Mouse (Mus musculus) cerebellum, adult 11 months (tissue): ENCODE measurements around the gene Gm6309.
"Not testable (repeated sequence)": the region's sequence is repeated elsewhere in the genome, so short reads cannot be mapped to it uniquely, and the experiment has no call there.

Source experiments
- DNase-seq: peaks from one replicate; pipeline ENCODE4 v3.0.0; 2022

Gm6309 gene

DNA sequence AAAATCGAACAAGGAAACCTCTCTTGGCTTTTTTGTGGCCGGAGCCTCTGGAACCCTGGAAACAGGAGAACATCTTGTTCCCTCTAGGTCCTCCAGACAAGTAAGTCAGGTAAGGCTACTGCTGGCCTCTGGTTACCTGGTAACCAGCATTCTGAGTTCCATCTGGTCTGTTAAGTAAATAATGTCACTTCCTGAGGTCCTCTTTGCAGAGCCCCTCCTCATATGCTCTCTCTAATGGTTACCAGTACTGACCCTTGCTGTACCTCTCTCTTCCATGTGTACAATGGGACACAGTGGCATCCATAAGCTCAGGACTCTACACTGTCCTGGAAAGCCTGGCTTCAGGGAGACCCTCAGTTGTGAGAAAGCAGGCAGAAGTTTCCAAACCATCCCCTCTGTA, at the start of gene Gm6309:
Gene Gm6309, minus strand, starts transcription at position 101 of the 400 bp plus-strand sequence.
- DNase-seq, result not testable (repeated sequence)

DNA sequence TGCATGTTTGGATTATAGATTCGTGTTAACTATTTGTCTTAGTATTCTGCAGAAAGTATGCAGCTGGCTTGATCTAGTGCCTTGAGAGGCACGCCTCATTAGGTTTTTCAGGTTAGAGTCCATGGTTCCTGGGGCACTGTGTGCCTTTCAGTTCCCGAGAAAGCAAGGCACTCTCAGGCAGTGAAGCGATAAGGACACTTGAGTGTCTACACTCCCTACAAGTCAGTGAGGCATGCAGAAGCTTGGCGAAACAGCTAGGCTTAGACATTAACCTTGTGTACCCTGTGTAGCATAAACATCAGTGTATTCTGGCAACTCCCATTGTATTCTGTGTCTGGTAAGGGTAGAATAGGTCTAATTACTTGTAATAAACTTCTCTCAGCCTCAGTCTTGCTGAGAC, 35.0 kb upstream of the Gm6309 start:
- no peak for DNase-seq

- no peak for DNase-seq
These were observed 33.4 kb upstream of the Gm6309 start for GRCm38 (mm10) chr5:146203921-146204320.

- no peak for DNase-seq
These were observed 30.1 kb upstream of the Gm6309 start for GRCm38 (mm10) chr5:146200580-146200979.

DNA sequence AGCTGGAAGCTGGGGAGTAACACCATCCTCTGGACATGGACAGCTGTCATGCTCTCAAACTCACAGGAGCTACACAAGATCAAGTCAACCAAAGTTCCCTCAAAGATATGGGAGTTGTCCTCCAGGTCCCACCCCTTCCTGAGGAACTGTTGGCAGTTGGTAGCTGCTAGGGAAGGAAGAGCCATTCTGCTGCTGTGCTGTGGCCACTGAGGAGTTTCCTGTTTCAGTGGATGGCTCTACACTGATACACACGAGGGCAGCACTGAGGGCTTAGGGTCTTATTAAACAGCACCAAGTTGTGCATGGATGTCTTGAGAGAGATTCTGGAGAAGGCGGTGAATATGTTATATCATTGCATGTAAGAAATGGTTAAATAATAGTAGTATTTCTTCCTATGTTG, 29.0 kb upstream of the Gm6309 start:
- no peak for DNase-seq

DNA sequence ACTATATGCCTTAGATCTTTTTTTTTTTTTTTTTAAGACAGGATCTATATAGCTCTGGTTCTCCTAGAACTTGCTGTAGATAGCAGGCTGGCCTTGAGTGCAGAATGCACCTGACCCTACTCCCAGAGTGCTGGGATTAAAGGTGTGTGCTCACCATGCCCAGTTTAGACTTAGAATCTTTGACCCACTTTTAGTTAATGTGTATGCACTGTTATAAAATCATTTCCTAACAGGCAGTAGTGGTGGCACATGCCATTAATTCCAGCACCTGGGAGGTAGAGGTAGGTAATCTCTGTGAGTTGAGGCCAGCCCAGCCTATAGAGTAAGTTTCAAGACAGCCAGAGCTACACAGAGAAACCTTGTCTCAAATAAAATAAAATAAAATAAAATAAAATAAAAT, 28.6 kb upstream of the Gm6309 start:
- no peak for DNase-seq

GRCm38 (mm10) chr5:146193360-146193759, 22.8 kb upstream of the Gm6309 start:
- no peak for DNase-seq

DNA sequence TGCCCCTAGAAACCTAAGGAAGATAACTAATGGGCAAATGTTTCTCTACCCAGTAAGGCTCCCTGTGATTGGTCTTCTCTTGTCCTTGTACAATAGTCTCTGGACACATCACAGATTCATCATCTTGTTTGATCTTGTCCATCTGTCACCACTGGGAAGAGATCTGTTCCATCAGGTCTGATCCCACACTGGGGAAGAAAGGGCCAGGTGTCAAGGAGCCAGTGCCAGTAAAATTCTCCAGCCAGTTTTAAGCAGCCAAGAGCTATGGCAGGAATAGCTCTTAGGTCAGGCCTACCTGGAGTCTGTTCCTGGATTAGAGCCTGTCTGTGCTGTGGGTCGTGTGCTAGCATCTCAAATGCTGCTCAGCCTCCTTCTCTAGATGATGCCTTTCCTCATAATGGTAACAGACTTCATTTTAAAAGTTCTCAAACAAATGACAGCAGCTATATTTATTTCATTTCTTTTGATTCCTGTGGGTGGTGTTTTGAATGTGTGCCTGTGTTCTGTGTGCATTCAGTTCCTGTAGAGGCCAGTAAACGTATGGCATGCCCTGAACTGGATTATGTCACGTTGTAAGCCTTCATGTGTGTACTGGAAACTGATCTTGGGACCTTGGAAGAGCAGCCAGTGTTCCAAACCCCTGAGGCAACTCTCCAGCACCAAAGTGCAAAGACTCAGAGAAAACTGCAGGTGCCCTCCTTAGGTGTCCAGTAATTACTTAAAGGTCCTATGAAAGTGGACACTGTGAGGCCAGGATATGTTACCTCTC, 20.2 kb upstream of the Gm6309 start:
- peak; percentile 75 for DNase-seq

- no peak for DNase-seq
These were observed 19.6 kb upstream of the Gm6309 start for GRCm38 (mm10) chr5:146190093-146190492.

GRCm38 (mm10) chr5:146188712-146189111, 18.2 kb upstream of the Gm6309 start:
- peak; percentile 48 for DNase-seq

DNA sequence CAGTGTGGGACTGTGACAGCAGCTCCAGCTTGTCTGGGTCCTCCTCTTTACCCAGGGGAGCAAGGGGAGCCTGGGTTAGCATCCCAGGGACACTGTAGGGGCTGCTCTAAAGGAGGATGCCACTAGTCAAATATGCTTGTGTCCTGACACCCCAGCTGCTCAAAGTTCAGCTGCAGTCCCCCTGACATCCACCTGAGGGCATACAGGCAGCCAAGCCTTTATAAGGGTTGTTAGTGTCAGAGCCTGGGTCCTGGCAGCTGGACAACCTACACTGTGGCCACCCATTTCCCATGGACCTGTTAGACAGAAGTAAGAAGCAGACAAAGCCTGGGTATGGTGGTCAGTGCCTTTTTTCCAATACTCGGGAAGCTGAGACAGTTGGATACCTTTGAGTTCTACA, 17.6 kb upstream of the Gm6309 start:
- DNase-seq, result no peak

DNA sequence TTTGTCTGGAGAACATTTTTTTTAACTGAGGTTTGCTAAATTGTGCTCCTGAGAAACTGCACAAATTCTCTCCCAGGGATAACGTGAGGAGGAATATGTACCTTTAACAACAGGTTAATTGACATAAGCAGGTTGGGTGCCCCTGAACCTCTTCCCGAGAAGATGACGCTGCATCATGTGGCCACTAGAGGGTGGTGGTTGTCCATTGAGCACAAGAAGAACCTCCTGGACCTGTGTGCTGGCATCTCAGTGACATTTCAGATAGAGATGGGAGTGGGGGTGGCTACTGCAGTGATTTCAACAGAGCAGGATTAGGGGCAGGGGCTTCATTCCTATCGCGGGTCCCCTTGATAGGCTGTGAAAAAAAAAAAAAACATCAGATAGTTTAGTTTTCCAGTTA, 16.9 kb upstream of the Gm6309 start:
- DNase-seq, result peak; percentile 77

DNA sequence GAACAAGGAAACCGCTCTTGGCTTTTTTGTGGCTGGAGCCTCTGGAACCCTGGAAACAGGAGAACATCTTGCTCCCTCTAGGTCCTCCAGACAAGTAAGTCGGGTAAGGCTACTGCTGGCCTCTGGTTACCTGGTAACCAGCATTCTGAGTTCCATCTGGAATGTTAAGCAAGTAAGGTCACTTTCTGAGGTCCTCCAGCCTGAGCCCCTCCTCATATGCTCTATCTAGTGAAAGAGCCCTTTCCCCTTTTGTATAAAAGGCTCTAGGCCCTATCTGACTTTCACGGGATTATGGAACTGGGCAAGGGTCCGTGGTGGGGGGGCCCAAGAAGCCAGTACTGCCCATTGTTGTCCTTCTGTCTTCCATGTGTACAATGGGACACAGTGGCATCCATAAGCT, 14.7 kb upstream of the Gm6309 start, which contains the start of gene 1700001J03Rik:
Gene 1700001J03Rik, minus strand, starts transcription at position 101 of the 400 bp plus-strand sequence.
- DNase-seq, result not testable (repeated sequence)

DNA sequence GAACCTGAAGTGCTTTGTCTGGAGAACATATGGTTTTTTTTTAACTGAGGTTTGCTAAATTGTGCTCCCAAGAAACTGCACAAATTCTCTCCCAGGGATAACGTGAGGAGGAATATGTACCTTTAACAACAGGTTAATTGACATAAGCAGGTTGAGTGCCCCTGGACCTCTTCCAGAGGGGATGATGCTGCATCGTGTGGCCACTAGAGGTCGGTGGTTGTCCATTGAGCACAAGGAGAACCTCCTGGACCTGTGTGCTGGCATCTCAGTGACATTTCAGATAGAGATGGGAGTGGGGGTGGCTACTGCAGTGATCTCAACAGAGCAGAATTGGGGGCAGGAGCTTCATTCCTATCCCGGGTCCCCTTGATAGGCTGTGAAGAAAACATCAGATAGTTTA, 2.2 kb upstream of the Gm6309 start:
- DNase-seq, result peak; percentile 44

DNA sequence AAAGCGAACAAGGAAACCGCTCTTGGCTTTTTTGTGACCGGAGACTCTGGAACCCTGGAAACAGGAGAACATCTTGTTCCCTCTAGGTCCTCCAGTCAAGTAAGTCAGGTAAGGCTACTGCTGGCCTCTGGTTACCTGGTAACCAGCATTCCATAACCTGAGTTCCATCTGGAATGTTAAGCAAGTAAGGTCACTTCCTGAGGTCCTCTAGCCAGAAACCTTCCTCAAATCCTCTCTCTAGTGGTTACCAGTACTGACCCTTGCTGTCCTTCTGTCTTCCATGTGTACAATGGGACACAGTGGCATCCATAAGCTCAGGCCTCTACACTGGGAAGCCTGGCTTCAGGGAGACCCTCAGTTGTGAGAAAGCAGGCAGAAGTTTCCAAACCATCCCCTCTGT, 10.1 kb downstream of the Gm6309 start, which contains the start of gene Gm5565:
Gene Gm5565, minus strand, starts transcription at position 101 of the 400 bp plus-strand sequence.
- DNase-seq, result not testable (repeated sequence)

DNA sequence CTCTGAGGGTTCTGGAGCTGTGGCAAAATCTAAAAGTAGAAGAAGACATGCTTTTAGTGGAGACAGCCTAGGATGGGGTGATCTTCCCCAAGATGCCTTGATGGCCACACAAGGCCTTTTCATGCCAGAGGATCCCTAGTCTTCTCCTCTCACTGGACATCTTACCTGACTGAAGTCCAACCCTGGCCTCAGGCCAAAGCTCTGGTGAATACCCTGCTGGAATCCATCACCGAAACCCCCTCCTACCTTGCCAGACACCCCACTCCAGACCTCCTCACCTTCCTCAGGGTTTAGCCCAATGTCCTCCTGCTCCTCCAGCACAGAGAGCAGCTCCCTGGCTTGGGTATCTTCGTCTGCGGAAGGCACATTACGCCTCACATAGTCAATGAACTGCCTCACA, 12.2 kb downstream of the Gm6309 start:
- DNase-seq, result not testable (repeated sequence)

DNA sequence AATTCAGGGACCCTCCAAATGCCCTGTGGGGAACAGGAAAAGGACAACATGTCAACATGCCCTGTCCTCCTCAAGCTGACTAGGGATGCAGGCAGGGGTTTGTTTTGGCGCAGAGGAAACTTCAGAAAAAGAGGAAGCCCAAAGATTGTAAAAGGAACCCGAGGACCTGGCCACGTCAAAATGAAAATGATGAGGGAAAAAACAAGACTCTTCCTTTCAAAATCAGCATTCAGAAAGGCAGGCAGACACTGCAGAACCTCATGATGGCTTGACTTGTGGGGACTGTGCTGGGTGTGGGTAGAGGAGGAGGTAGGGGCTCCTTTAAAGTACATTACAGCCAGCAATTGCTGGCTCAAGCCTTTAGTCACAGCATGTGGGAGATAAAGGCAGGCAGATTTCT, 20.1 kb downstream of the Gm6309 start:
- DNase-seq, result no peak

DNA sequence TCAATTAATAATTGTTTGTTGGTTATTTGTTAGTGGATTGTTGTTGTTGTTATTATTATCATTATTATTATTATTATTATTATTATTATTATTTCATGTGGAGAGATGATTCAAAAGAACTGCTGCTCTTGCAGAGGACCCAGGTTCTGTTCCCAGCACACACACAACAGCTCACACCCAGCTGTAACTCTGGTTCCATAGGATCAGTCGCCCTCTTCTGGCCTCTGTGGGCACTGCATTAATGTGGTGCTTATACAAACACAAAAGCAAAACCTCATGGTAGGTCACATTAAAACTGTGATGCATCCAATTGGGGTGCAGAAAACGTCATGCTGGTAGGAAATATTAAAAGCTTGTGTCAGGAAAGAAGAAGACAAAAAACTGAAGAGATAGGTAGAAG, 22.6 kb downstream of the Gm6309 start:
- no peak for DNase-seq
